Mouse (Mus musculus) forebrain, embryonic 12.5 days (tissue): Measurements from ENCODE around the gene Grk5. TPM values are rescaled to one million over a fixed set of nuclear protein-coding genes. Genes with fewer than 3 reads are reported as not detected.

Experiments
- ATAC-seq: fragments of 200-750 bp; cut with Nextera tagmentation; 2 replicates; pipeline ENCODE4 v1.8.0; 2017; ENCODE audit warnings: moderate TSS enrichment; ENCODE audit not compliant: low FRiP score
- H3K27ac ChIP-seq: fragments of 300-500 bp; sonication (generic); 2 replicates; pipeline ENCODE4 v1.5.1; 2016; ENCODE audit warnings: mild to moderate bottlenecking
- H3K27me3 ChIP-seq: fragments of 300-500 bp; sonication (generic); 2 replicates; pipeline ENCODE4 v1.6.1; 2016; ENCODE audit warnings: mild to moderate bottlenecking
- H3K36me3 ChIP-seq: fragments of 300-500 bp; sonication (generic); replicated peaks from 2 replicates; pipeline ENCODE4 v1.6.1; 2016; ENCODE audit warnings: mild to moderate bottlenecking
- H3K4me1 ChIP-seq: fragments of 300-500 bp; sonication (generic); 2 replicates; pipeline ENCODE4 v1.6.1; 2016
- H3K4me2 ChIP-seq: fragments of 300-500 bp; sonication (generic); 2 replicates; pipeline ENCODE4 v1.6.1; 2016; ENCODE audit warnings: mild to moderate bottlenecking, moderate library complexity
- H3K4me3 ChIP-seq: fragments of 300-500 bp; sonication (generic); replicated peaks from 2 replicates; pipeline ENCODE4 v1.5.1; 2016; ENCODE audit warnings: mild to moderate bottlenecking
- H3K9ac ChIP-seq: fragments of 300-500 bp; sonication (generic); 2 replicates; pipeline ENCODE4 v1.6.1; 2016; ENCODE audit warnings: mild to moderate bottlenecking
- H3K9me3 ChIP-seq: fragments of 300-500 bp; sonication (generic); 2 replicates; pipeline ENCODE4 v1.6.1; 2016
- WGBS: fragments of 180-500 bp; shearing (Covaris S2); methylation state at CpG from one replicate; pipeline ENCODE4 v1.1.7; 2016; 5-methylcytosine and 5-hydroxymethylcytosine counted together
- polyA plus RNA-seq: library from polyadenylated mRNA; unstranded; fragments of >200 nt; fragmentation: Nextera tagmentation; extraction: Ambion mirVana; gene quantifications from 2 replicates; pipeline ENCODE4 v1.2.1, GENCODE M21; 2016

The Grk5 gene
- polyA plus RNA-seq, 1 experiment from 2014 or later, result 2.0 TPM

- H3K4me2 ChIP-seq, result no peak overlapping the region
- H3K9me3 ChIP-seq, result no peaks in the 10 kb centered on the region
- H3K4me3 ChIP-seq, result no peak overlapping the region
- H3K4me1 ChIP-seq, result peaks cover 5% of the 10 kb centered on the region; the same call in 1 of the 2 replicates
- H3K36me3 ChIP-seq, result no peaks in the 10 kb centered on the region
- no peak for ATAC-seq
- no peak overlapping the region for H3K27ac ChIP-seq
- no peak overlapping the region for H3K9ac ChIP-seq
- H3K27me3 ChIP-seq, result no peaks in the 10 kb centered on the region
Observed at GRCm38 (mm10) chr19:61052786-61053185, 163.2 kb downstream of the Grk5 start.

- Histone ChIP-seq H3K4me1 (peaks cover 5% of the 10 kb centered on the region; the same call in 1 of the 2 replicates), H3K27me3 (no peaks in the 10 kb centered on the region), H3K9me3 (no peaks in the 10 kb centered on the region), H3K4me3 (no peak overlapping the region), H3K9ac (no peak overlapping the region), H3K27ac (no peak overlapping the region), H3K4me2 (no peak overlapping the region), H3K36me3 (no peaks in the 10 kb centered on the region)
- 76% methylated on average over 5 of the region's 5 CpGs for WGBS
- ATAC-seq, result no peak
Observed at GRCm38 (mm10) chr19:61056783-61057410, 167.3 kb downstream of the Grk5 start.

GRCm38 (mm10) chr19:61057581-61057980 lies 168.0 kb downstream of the Grk5 start:
- Histone ChIP-seq H3K27me3 (no peaks in the 10 kb centered on the region), H3K9ac (no peak overlapping the region), H3K36me3 (no peaks in the 10 kb centered on the region), H3K4me2 (no peak overlapping the region), H3K27ac (no peak overlapping the region), H3K4me3 (no peak overlapping the region), H3K9me3 (no peaks in the 10 kb centered on the region), H3K4me1 (peaks cover 5% of the 10 kb centered on the region; the same call in 1 of the 2 replicates)
- WGBS, result 43% methylated on average over 3 of the region's 3 CpGs
- ATAC-seq, result no peak

GRCm38 (mm10) chr19:61064386-61064785 lies 174.8 kb downstream of the Grk5 start:
- no peak for ATAC-seq
- no peak overlapping the region for H3K4me2 ChIP-seq
- 89% methylated on average over 3 of the region's 3 CpGs for WGBS
- no peaks in the 10 kb centered on the region for H3K27me3 ChIP-seq
- no peak overlapping the region for H3K9ac ChIP-seq
- H3K9me3 ChIP-seq, result no peaks in the 10 kb centered on the region
- no peaks in the 10 kb centered on the region for H3K36me3 ChIP-seq
- H3K27ac ChIP-seq, result no peak overlapping the region
- no peak overlapping the region for H3K4me3 ChIP-seq
- H3K4me1 ChIP-seq, result no peaks in the 10 kb centered on the region

- Histone ChIP-seq H3K9me3 (no peaks in the 10 kb centered on the region), H3K27ac (no peak overlapping the region), H3K27me3 (no peaks in the 10 kb centered on the region), H3K36me3 (no peaks in the 10 kb centered on the region), H3K4me1 (no peaks in the 10 kb centered on the region), H3K4me3 (no peak overlapping the region), H3K9ac (no peak overlapping the region), H3K4me2 (no peak overlapping the region)
- WGBS, result 88% methylated on average over 1 of the region's 1 CpGs
- no peak for ATAC-seq
Observed at GRCm38 (mm10) chr19:61065011-61065410, 175.5 kb downstream of the Grk5 start.

- peaks cover 10% of the 10 kb centered on the region; the same call in 1 of the 2 replicates for H3K36me3 ChIP-seq
- no peak overlapping the region for H3K4me3 ChIP-seq
- H3K9me3 ChIP-seq, result no peaks in the 10 kb centered on the region
- H3K4me2 ChIP-seq, result no peak overlapping the region
- no peaks in the 10 kb centered on the region for H3K27me3 ChIP-seq
- no peak overlapping the region for H3K9ac ChIP-seq
- no peak for ATAC-seq
- no peak overlapping the region for H3K27ac ChIP-seq
- 97% methylated on average over 3 of the region's 3 CpGs for WGBS
- H3K4me1 ChIP-seq, result no peaks in the 10 kb centered on the region
Observed at GRCm38 (mm10) chr19:61078622-61079021, 189.1 kb downstream of the Grk5 start.

- no peaks in the 10 kb centered on the region for H3K9me3 ChIP-seq
- H3K36me3 ChIP-seq, result peaks cover 10% of the 10 kb centered on the region; the same call in 1 of the 2 replicates
- WGBS, result 96% methylated on average over 5 of the region's 5 CpGs
- H3K4me3 ChIP-seq, result no peak overlapping the region
- no peak overlapping the region for H3K9ac ChIP-seq
- no peak for ATAC-seq
- no peaks in the 10 kb centered on the region for H3K27me3 ChIP-seq
- H3K4me2 ChIP-seq, result no peak overlapping the region
- H3K27ac ChIP-seq, result no peak overlapping the region
- H3K4me1 ChIP-seq, result no peaks in the 10 kb centered on the region
Observed at GRCm38 (mm10) chr19:61080251-61080749, 190.8 kb downstream of the Grk5 start.

DNA sequence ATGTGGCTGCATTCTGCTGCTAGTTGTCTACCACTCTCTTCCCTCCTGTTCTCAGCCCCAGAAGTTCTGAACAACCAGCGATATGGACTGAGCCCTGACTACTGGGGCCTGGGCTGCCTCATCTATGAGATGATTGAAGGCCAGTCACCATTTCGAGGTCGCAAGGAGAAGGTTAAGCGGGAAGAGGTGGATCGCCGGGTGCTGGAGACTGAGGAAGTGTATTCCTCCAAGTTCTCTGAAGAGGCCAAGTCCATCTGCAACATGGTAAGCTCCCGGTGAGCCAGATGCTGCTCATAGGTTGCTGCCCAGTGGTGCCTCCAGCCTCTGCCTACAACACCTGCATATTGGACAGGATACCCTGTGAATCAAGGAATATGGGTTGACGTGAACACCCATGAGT lies 193.5 kb downstream of the Grk5 start:
- H3K9ac ChIP-seq, result no peak overlapping the region
- H3K27me3 ChIP-seq, result no peaks in the 10 kb centered on the region
- H3K36me3 ChIP-seq, result peaks cover 14% of the 10 kb centered on the region; the same call in 1 of the 2 replicates
- 92% methylated on average over 8 of the region's 8 CpGs for WGBS
- no peak overlapping the region for H3K4me2 ChIP-seq
- no peaks in the 10 kb centered on the region for H3K4me1 ChIP-seq
- no peak overlapping the region for H3K4me3 ChIP-seq
- no peak for ATAC-seq
- H3K9me3 ChIP-seq, result no peaks in the 10 kb centered on the region
- H3K27ac ChIP-seq, result no peak overlapping the region

- peak; percentile 72; the same call in 1 of the 2 replicates for ATAC-seq
- Histone ChIP-seq H3K4me2 (no peak overlapping the region), H3K9ac (no peak overlapping the region), H3K4me3 (no peak overlapping the region), H3K27ac (no peak overlapping the region), H3K9me3 (no peaks in the 10 kb centered on the region), H3K4me1 (no peaks in the 10 kb centered on the region), H3K36me3 (peaks cover 14% of the 10 kb centered on the region; the same call in 1 of the 2 replicates), H3K27me3 (no peaks in the 10 kb centered on the region)
- WGBS, result 51% methylated on average over 4 of the region's 4 CpGs
Observed at GRCm38 (mm10) chr19:61084149-61084940, 194.8 kb downstream of the Grk5 start.

GRCm38 (mm10) chr19:61085217-61085616 lies 195.7 kb downstream of the Grk5 start:
- WGBS, result 88% methylated on average over 2 of the region's 2 CpGs
- H3K27ac ChIP-seq, result no peak overlapping the region
- ATAC-seq, result no peak
- no peak overlapping the region for H3K4me2 ChIP-seq
- no peaks in the 10 kb centered on the region for H3K4me1 ChIP-seq
- no peaks in the 10 kb centered on the region for H3K9me3 ChIP-seq
- H3K4me3 ChIP-seq, result no peak overlapping the region
- no peaks in the 10 kb centered on the region for H3K27me3 ChIP-seq
- peaks cover 10% of the 10 kb centered on the region; the same call in 1 of the 2 replicates for H3K36me3 ChIP-seq
- no peak overlapping the region for H3K9ac ChIP-seq

DNA sequence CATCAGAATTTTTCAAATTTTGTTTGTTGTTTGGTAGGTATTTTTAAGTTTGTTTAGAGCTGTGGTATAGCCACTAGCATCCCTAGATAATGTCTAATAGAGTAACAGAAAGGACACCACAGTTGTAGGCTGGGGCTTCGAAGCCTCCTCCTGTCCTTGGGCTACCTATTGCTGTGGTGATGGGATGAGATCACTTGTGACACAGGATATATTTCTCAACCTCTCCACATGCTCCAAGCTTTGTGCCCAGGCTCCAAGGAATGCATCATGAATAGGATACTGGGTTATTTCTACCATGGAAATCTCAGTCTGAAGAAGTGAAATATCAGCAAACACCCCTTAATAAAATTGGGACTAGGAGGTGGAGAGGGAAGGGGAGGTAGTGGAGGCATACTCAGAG lies 198.2 kb downstream of the Grk5 start:
- no peak overlapping the region for H3K4me2 ChIP-seq
- 93% methylated on average over 1 of the region's 1 CpGs for WGBS
- no peaks in the 10 kb centered on the region for H3K9me3 ChIP-seq
- H3K27me3 ChIP-seq, result no peaks in the 10 kb centered on the region
- no peak overlapping the region for H3K9ac ChIP-seq
- H3K36me3 ChIP-seq, result 0 out of 2 replicates have a peak, but pooled peaks cover 4% of the 10 kb centered on the region
- no peak for ATAC-seq
- no peak overlapping the region for H3K4me3 ChIP-seq
- H3K4me1 ChIP-seq, result no peaks in the 10 kb centered on the region
- H3K27ac ChIP-seq, result no peak overlapping the region

- Histone ChIP-seq H3K36me3 (0 out of 2 replicates have a peak, but pooled peaks cover 4% of the 10 kb centered on the region), H3K9ac (no peak overlapping the region), H3K27me3 (no peaks in the 10 kb centered on the region), H3K4me2 (no peak overlapping the region), H3K4me1 (no peaks in the 10 kb centered on the region), H3K27ac (no peak overlapping the region), H3K4me3 (no peak overlapping the region), H3K9me3 (no peaks in the 10 kb centered on the region)
- ATAC-seq, result no peak
- WGBS, result 87% methylated on average over 3 of the region's 3 CpGs
Observed at GRCm38 (mm10) chr19:61089001-61089400, 199.5 kb downstream of the Grk5 start.
